Mouse (Mus musculus) myocyte (in vitro differentiated cells): ENCODE data around the gene Gm17660. TPM values are rescaled to one million over a fixed set of nuclear protein-coding genes. Genes with fewer than 3 reads are reported as not detected.

Experiments
- H3K27me3 ChIP-seq: one replicate; pipeline ENCODE4 v1.6.1; 2011; ENCODE audit not compliant: control insufficient read depth, insufficient read depth, insufficient read length
- H3K36me3 ChIP-seq: one replicate; pipeline ENCODE4 v1.6.1; 2011; ENCODE audit not compliant: control insufficient read depth, insufficient read depth
- H3K4me2 ChIP-seq: one replicate; pipeline ENCODE4 v1.6.1; 2011; ENCODE audit warnings: low read depth, control low read depth
- H3K4me3 ChIP-seq: one replicate; pipeline ENCODE4 v1.5.1; 2011; ENCODE audit warnings: mild to moderate bottlenecking, control low read depth, moderate library complexity
- H3K79me2 ChIP-seq: one replicate; pipeline ENCODE4 v1.6.1; 2011; ENCODE audit not compliant: control insufficient read depth, insufficient read depth
- H3ac ChIP-seq: one replicate; pipeline ENCODE4 v1.6.1; 2011; ENCODE audit not compliant: control insufficient read depth, insufficient read length
- CEBPB ChIP-seq: IDR thresholded peaks from 2 replicates; pipeline ENCODE4 v1.6.1; 2011; ENCODE audit warnings: mild to moderate bottlenecking, moderate library complexity; ENCODE audit not compliant: poor library complexity, insufficient read depth, severe bottlenecking
- E2F4 ChIP-seq: IDR thresholded peaks from one replicate; pipeline ENCODE4 v1.6.1; 2011; ENCODE audit warnings: mild to moderate bottlenecking, control low read depth, moderate library complexity; ENCODE audit not compliant: insufficient read depth
- MAX ChIP-seq: IDR thresholded peaks from one replicate; pipeline ENCODE4 v1.6.1; 2011; ENCODE audit warnings: low read depth, mild to moderate bottlenecking, control low read depth
- MYOD1 ChIP-seq, 3 experiments: IDR thresholded peaks; one replicate each; pipeline ENCODE4 v1.6.1; 2011; ENCODE audit warnings: control low read depth in 2 of 3, low read depth in 2 of 3, mild to moderate bottlenecking in 2 of 3, moderate library complexity in 1 of 3; ENCODE audit not compliant: insufficient read length in 2 of 3, control insufficient read depth in 1 of 3
- MYOG ChIP-seq, 3 experiments: IDR thresholded peaks; one replicate each; pipeline ENCODE4 v1.6.1; 2011; ENCODE audit warnings: control low read depth in 2 of 3, low read depth in 2 of 3, mild to moderate bottlenecking in 2 of 3; ENCODE audit not compliant: insufficient read length in 2 of 3, control insufficient read depth in 1 of 3, insufficient read depth in 1 of 3
- POLR2A ChIP-seq: IDR thresholded peaks from one replicate; pipeline ENCODE4 v1.6.1; 2011; ENCODE audit warnings: low read depth, mild to moderate bottlenecking, control low read depth, moderate library complexity; ENCODE audit not compliant: insufficient read length
- POLR2AphosphoS2 ChIP-seq: IDR thresholded peaks from one replicate; pipeline ENCODE4 v1.6.1; 2011; ENCODE audit warnings: low read depth, control low read depth; ENCODE audit not compliant: insufficient read length
- REST ChIP-seq: IDR thresholded peaks from one replicate; pipeline ENCODE4 v1.6.1; 2011; ENCODE audit warnings: mild to moderate bottlenecking, control low read depth, moderate library complexity; ENCODE audit not compliant: insufficient read depth, insufficient read length
- SRF ChIP-seq: IDR thresholded peaks from one replicate; pipeline ENCODE4 v1.6.1; 2011; ENCODE audit warnings: low read depth; ENCODE audit not compliant: control insufficient read depth, insufficient read length
- TCF12 ChIP-seq: IDR thresholded peaks from one replicate; pipeline ENCODE4 v1.6.1; 2011; ENCODE audit warnings: mild to moderate bottlenecking, control low read depth; ENCODE audit not compliant: poor library complexity, insufficient read depth, severe bottlenecking
- TCF3 ChIP-seq: IDR thresholded peaks from one replicate; pipeline ENCODE4 v1.6.1; 2011; ENCODE audit warnings: low read depth, control low read depth; ENCODE audit not compliant: insufficient read length
- USF1 ChIP-seq: IDR thresholded peaks from one replicate; pipeline ENCODE4 v1.6.1; 2011; ENCODE audit warnings: low read depth, mild to moderate bottlenecking, control low read depth, moderate library complexity
- polyA plus RNA-seq: library from polyadenylated mRNA; unstranded; fragments of >200 nt; fragmentation: generic; extraction: Trizol; gene quantifications from one replicate; pipeline ENCODE4 v1.2.1, GENCODE M21; 2012; ENCODE audit warnings: missing spikeins

Gm17660 gene
- polyA plus RNA-seq, 1 experiment = not detected

DNA sequence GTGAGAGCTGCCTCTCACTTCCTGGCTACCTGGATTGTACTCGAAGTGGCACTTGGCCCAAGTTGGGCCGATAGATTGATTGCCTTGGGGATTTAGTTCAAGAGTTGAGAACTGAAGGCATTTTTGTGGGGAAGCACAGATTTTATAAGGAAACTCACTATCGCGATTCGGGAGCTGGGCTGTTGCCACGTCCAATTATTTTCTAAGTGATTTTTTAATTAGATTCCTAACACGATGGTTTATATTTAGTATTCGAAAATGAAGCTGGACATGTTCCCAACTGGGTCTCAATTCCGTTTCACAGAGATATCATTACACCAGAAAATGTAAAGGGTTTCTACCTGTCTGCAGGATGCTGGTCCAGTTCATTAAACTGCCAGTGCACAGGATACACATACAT, 8.0 kb upstream of the Gm17660 start:
- no peak for TF ChIP-seq MYOD1 (IDR thresholded peaks at IDR 0.05; ENCODE audit: control insufficient read depth in 1 of 3, insufficient read length in 2 of 3, low read depth in 2 of 3)
- TF ChIP-seq MYOG (IDR thresholded peaks at IDR 0.05; ENCODE audit: control insufficient read depth in 1 of 3, insufficient read depth in 1 of 3, insufficient read length in 2 of 3, low read depth in 2 of 3) = no peak
- no peak for TF ChIP-seq E2F4
- TF ChIP-seq TCF3 = no peak
- TF ChIP-seq MAX = no peak
- no peak for TF ChIP-seq USF1
- TF ChIP-seq POLR2AphosphoS2 = no peak
- TF ChIP-seq REST = no peak
- no peak for TF ChIP-seq POLR2A
- H3K79me2 ChIP-seq = no peaks in the 10 kb centered on the region
- H3K4me2 ChIP-seq = no peak overlapping the region
- peaks cover 7% of the 10 kb centered on the region for H3K27me3 ChIP-seq
- H3K36me3 ChIP-seq = no peaks in the 10 kb centered on the region
- H3K4me3 ChIP-seq = no peak overlapping the region
- H3ac ChIP-seq = no peak overlapping the region

DNA sequence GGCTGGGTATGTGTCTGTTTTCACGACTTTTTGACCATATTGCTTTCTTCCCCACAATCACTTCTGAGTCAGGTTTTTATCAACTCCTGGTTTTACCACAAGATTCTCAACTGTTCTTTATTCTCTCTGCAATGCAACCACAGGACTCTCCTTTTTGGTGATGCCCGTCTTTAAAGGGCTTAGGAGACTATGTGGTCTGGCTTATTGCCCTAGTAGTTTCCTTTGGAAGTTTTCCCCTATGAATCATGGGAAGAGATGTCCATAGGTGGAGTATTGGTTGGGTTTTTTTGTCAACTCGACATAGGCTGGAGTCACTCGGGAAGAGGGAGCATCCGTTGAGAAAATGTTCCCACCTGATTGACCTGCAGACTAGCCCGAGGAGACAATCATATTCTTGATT, 3.3 kb upstream of the Gm17660 start:
- Histone ChIP-seq H3K36me3 (no peaks in the 10 kb centered on the region), H3K27me3 (no peaks in the 10 kb centered on the region), H3ac (no peak overlapping the region), H3K79me2 (no peaks in the 10 kb centered on the region), H3K4me3 (no peak overlapping the region), H3K4me2 (peak overlapping the region; percentile 49)
- TF ChIP-seq REST (no peak), MYOD1 (IDR thresholded peaks at IDR 0.05; ENCODE audit: control insufficient read depth in 1 of 3, insufficient read length in 2 of 3, low read depth in 2 of 3) (no peak), TCF12 (no peak), CEBPB (no peak), E2F4 (no peak), MAX (no peak), USF1 (no peak), MYOG (IDR thresholded peaks at IDR 0.05; ENCODE audit: control insufficient read depth in 1 of 3, insufficient read depth in 1 of 3, insufficient read length in 2 of 3, low read depth in 2 of 3) (no peak), POLR2A (no peak), POLR2AphosphoS2 (no peak), TCF3 (no peak)

DNA sequence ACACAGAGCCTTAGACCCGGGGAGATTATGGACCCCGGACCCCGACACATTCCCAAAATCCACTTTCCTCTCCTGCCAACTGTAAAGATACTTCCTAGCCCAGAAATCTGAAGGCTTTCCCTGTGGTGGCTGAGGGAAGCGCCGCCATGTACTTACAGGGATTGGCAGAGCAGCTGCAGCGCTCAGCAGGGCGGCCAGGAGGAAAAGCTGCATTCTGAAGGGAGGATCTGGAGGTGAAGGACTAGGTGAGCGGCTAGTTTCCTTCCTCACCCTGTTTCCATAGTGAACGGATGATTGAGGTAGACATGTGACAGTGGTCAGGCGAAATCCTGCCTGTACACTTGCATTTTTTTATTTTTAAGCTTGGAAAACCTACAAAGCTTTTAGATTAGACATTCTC, 1.0 kb downstream of the Gm17660 start:
- H3K27me3 ChIP-seq = no peaks in the 10 kb centered on the region
- no peak overlapping the region for H3K4me2 ChIP-seq

DNA sequence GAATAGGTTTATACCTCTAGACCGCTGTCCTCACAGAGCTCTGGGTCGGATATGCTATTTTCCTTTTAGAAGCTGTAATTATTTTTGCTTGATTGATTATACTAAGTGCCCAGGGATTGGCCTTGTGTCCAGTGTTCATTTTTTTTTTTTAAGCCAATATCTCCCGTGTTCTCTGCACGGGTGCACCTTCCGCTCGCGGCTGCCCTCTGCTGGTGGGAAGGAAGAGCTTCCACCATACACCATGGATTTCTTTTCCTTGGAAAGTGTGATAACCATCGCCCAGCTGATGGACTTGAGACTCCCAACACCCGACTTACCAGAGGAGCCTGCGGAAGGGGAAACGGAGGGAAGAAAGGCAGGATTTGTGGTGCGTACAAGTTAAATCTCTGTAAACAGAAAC, 3.0 kb downstream of the Gm17660 start:
- Histone ChIP-seq H3K4me2 (no peak overlapping the region), H3K79me2 (no peaks in the 10 kb centered on the region), H3K27me3 (no peaks in the 10 kb centered on the region), H3ac (no peak overlapping the region), H3K36me3 (no peaks in the 10 kb centered on the region), H3K4me3 (no peak overlapping the region)
- TF ChIP-seq SRF (no peak), MYOG (IDR thresholded peaks at IDR 0.05; ENCODE audit: control insufficient read depth in 1 of 3, insufficient read depth in 1 of 3, insufficient read length in 2 of 3, low read depth in 2 of 3) (no peak), TCF3 (no peak), REST (no peak), MAX (no peak), E2F4 (no peak), POLR2AphosphoS2 (no peak), TCF12 (no peak), CEBPB (no peak), MYOD1 (IDR thresholded peaks at IDR 0.05; ENCODE audit: control insufficient read depth in 1 of 3, insufficient read length in 2 of 3, low read depth in 2 of 3) (no peak), POLR2A (no peak), USF1 (no peak)

More for the DNA sequence above, 1.0 kb downstream of the Gm17660 start:
- H3K79me2 ChIP-seq = no peaks in the 10 kb centered on the region
- TF ChIP-seq SRF = no peak
- TF ChIP-seq TCF3 = no peak
- TF ChIP-seq USF1 = no peak
- no peaks in the 10 kb centered on the region for H3K36me3 ChIP-seq
- H3ac ChIP-seq = no peak overlapping the region
- H3K4me3 ChIP-seq = no peak overlapping the region

DNA sequence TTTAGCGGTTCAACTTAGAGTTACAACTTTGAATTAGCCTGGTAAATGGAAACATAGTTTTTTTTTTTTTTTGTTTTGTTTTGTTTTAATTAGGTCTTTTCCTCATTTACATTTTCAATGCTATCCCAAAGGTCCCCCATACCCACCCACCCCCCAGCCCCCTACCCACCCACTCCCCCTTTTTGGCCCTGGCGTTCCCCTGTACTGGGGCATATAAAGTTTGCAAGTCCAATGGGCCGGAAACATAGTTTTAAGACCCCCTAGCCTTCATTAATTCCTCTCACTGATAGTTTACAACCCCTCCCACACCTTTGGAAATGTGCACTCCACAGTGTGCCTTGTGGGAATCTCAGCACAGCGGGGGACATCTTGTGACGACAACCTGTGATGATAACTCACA, 3.8 kb downstream of the Gm17660 start:
- TF ChIP-seq CEBPB = no peak
- no peak overlapping the region for H3ac ChIP-seq
- H3K79me2 ChIP-seq = no peaks in the 10 kb centered on the region
- H3K4me3 ChIP-seq = no peak overlapping the region
- no peaks in the 10 kb centered on the region for H3K36me3 ChIP-seq
- H3K4me2 ChIP-seq = no peak overlapping the region
- no peaks in the 10 kb centered on the region for H3K27me3 ChIP-seq
